Mouse (Mus musculus): ENCODE measurements around the gene Prrt4.
"Not testable (repeated sequence)": the region's sequence is repeated elsewhere in the genome, so short reads cannot be mapped to it uniquely, and the experiment has no call there.

Prrt4 gene

GRCm38 (mm10) chr6:29198309-29199222, 19.2 kb upstream of the Prrt4 start:
- ATAC-seq (ENCODE audit: low TSS enrichment) = peak; percentile 97

GRCm38 (mm10) chr6:29195846-29196698, 16.7 kb upstream of the Prrt4 start:
- ATAC-seq (ENCODE audit: low TSS enrichment) = no peak

- no peak for ATAC-seq (ENCODE audit: low TSS enrichment)
Observed at GRCm38 (mm10) chr6:29195146-29195545, 15.8 kb upstream of the Prrt4 start.

- ATAC-seq (ENCODE audit: low TSS enrichment) = no peak
Observed at GRCm38 (mm10) chr6:29193961-29194750, 14.8 kb upstream of the Prrt4 start.

GRCm38 (mm10) chr6:29187936-29188335, 8.6 kb upstream of the Prrt4 start:
- ATAC-seq (ENCODE audit: low TSS enrichment) = no peak

- peak; percentile 42 for ATAC-seq (ENCODE audit: low TSS enrichment)
Observed at GRCm38 (mm10) chr6:29179843-29180242, 459 bp upstream of the Prrt4 start.

GRCm38 (mm10) chr6:29177901-29178879, 1.2 kb downstream of the Prrt4 start:
- peak; percentile 24 for ATAC-seq (ENCODE audit: low TSS enrichment)

- ATAC-seq (ENCODE audit: low TSS enrichment) = no peak
Observed at GRCm38 (mm10) chr6:29175113-29175512, 4.3 kb downstream of the Prrt4 start.

GRCm38 (mm10) chr6:29174368-29174767, 5.0 kb downstream of the Prrt4 start:
- no peak for ATAC-seq (ENCODE audit: low TSS enrichment)

GRCm38 (mm10) chr6:29170952-29171388, 8.4 kb downstream of the Prrt4 start:
- peak; percentile 63 for ATAC-seq (ENCODE audit: low TSS enrichment)

GRCm38 (mm10) chr6:29170063-29170921, 9.1 kb downstream of the Prrt4 start:
- ATAC-seq (ENCODE audit: low TSS enrichment) = peak; percentile 56

- no peak for ATAC-seq (ENCODE audit: low TSS enrichment)
Observed at GRCm38 (mm10) chr6:29169675-29170062, 9.7 kb downstream of the Prrt4 start.

- ATAC-seq (ENCODE audit: low TSS enrichment) = no peak
Observed at GRCm38 (mm10) chr6:29168871-29169270, 10.5 kb downstream of the Prrt4 start.

- ATAC-seq (ENCODE audit: low TSS enrichment) = peak; percentile 51
Observed at GRCm38 (mm10) chr6:29166196-29166595, 13.2 kb downstream of the Prrt4 start.

GRCm38 (mm10) chr6:29164314-29165244, 14.8 kb downstream of the Prrt4 start, which contains the start of gene Rbm28:
TSS of gene Rbm28 (minus strand) at chr6:29165006.
- peak; percentile 91 for ATAC-seq (ENCODE audit: low TSS enrichment)

- not testable (repeated sequence) for ATAC-seq (ENCODE audit: low TSS enrichment)
Observed at GRCm38 (mm10) chr6:29161291-29161690, 18.1 kb downstream of the Prrt4 start.

GRCm38 (mm10) chr6:29160786-29161185, 18.6 kb downstream of the Prrt4 start:
- no peak for ATAC-seq (ENCODE audit: low TSS enrichment)

GRCm38 (mm10) chr6:29156326-29156725, 23.1 kb downstream of the Prrt4 start:
- no peak for ATAC-seq (ENCODE audit: low TSS enrichment)
